Mouse (Mus musculus) embryonic facial prominence, embryonic 14.5 days (tissue): Measurements from ENCODE around the gene Zfp993. TPM values are rescaled to one million over a fixed set of nuclear protein-coding genes. Genes with fewer than 3 reads are reported as not detected.

Source experiments
- polyA plus RNA-seq: library from polyadenylated mRNA; unstranded; fragments of >200 nt; fragmentation: Nextera tagmentation; extraction: Ambion mirVana; gene quantifications from 2 replicates; pipeline ENCODE4 v1.2.1, GENCODE M21; 2014

The Zfp993 gene
- polyA plus RNA-seq, 1 experiment from 2014 or later, result 1.4 TPM

Other genes starting within 250 kb of the Zfp993 start
- gene Zfp992, start 161.9 kb upstream of the Zfp993 start, polyA plus RNA-seq, result 3.0 and 3.2 TPM in 2 replicates
- gene Zfp981, start 108.9 kb upstream of the Zfp993 start, polyA plus RNA-seq, result 0.09 TPM in 1 of 2 replicates, not detected in the other